Mouse (Mus musculus) MEL (cell line): ENCODE data around the gene Atpaf1. TPM values are rescaled to one million over a fixed set of nuclear protein-coding genes. Genes with fewer than 3 reads are reported as not detected.

Experiments
- DNase-seq: peaks from one replicate; pipeline ENCODE4 v3.0.0; 2011; ENCODE audit warnings: low read depth, low spot score
- H3K27ac ChIP-seq: 2 replicates; pipeline ENCODE4 v1.5.1; 2012; ENCODE audit warnings: low read depth, mild to moderate bottlenecking, control low read depth, low read length, moderate library complexity; ENCODE audit not compliant: control insufficient read depth
- H3K27me3 ChIP-seq, 2 experiments: fragments of 150-350 bp in 1 of 2; sonication (generic) in 1 of 2; 2 replicates each; pipeline ENCODE4 v1.6.1; 2012; ENCODE audit warnings: low read length in 2 of 2, mild to moderate bottlenecking in 2 of 2, improper control_type of control experiment in 1 of 2, moderate library complexity in 1 of 2; ENCODE audit not compliant: insufficient read depth in 2 of 2, control insufficient read depth in 1 of 2
- H3K36me3 ChIP-seq, 2 experiments: 2 replicates each; pipeline ENCODE4 v1.6.1; 2012 to 2014; ENCODE audit warnings: low read length in 2 of 2, improper control_type of control experiment in 1 of 2, inconsistent platforms in 1 of 2, mild to moderate bottlenecking in 1 of 2; ENCODE audit not compliant: insufficient read depth in 2 of 2, control insufficient read depth in 1 of 2
- H3K4me1 ChIP-seq, 2 experiments: fragments of 150-350 bp in 1 of 2; sonication (generic) in 1 of 2; 2 replicates each; pipeline ENCODE4 v1.6.1; 2012; ENCODE audit warnings: low read length in 2 of 2, improper control_type of control experiment in 1 of 2, mild to moderate bottlenecking in 1 of 2; ENCODE audit not compliant: insufficient read depth in 2 of 2, control insufficient read depth in 1 of 2
- H3K4me3 ChIP-seq, 2 experiments: fragments of 150-350 bp in 1 of 2; sonication (generic) in 1 of 2; 2 replicates each; pipeline ENCODE4 v1.5.1; 2012; ENCODE audit warnings: low read depth in 2 of 2, low read length in 2 of 2, mild to moderate bottlenecking in 2 of 2, moderate library complexity in 2 of 2, control low read depth in 1 of 2, improper control_type of control experiment in 1 of 2; ENCODE audit not compliant: control insufficient read depth in 1 of 2, insufficient read depth in 1 of 2
- H3K79me2 ChIP-seq: 2 replicates; pipeline ENCODE4 v1.6.1; 2012; ENCODE audit warnings: mild to moderate bottlenecking, low read length, moderate library complexity; ENCODE audit not compliant: control insufficient read depth, poor library complexity, insufficient read depth
- H3K9ac ChIP-seq: 2 replicates; pipeline ENCODE4 v1.6.1; 2012; ENCODE audit warnings: low read depth, mild to moderate bottlenecking, control low read depth, low read length, moderate library complexity; ENCODE audit not compliant: control insufficient read depth, poor library complexity, severe bottlenecking
- H3K9me3 ChIP-seq: fragments of 150-350 bp; sonication (generic); replicated peaks from 2 replicates; pipeline ENCODE4 v1.6.1; 2012; ENCODE audit warnings: mild to moderate bottlenecking, low read length, improper control_type of control experiment, moderate library complexity; ENCODE audit not compliant: insufficient read depth
- BHLHE40 ChIP-seq: IDR thresholded peaks from 2 replicates; pipeline ENCODE4 v1.6.1; 2012; ENCODE audit warnings: low read depth, mild to moderate bottlenecking, inconsistent platforms, low read length, improper control_type of control experiment, borderline replicate concordance
- CHD2 ChIP-seq: IDR thresholded peaks from 2 replicates; pipeline ENCODE4 v1.6.1; 2011; ENCODE audit warnings: low read length, improper control_type of control experiment
- ELF1 ChIP-seq: IDR thresholded peaks from 2 replicates; pipeline ENCODE4 v1.6.1; 2014; ENCODE audit warnings: low read depth, mild to moderate bottlenecking, inconsistent platforms, low read length, improper control_type of control experiment, moderate library complexity
- EP300 ChIP-seq, 2 experiments: IDR thresholded peaks; 2 replicates each; pipeline ENCODE4 v1.6.1; 2011; ENCODE audit warnings: improper control_type of control experiment in 2 of 2, low read length in 2 of 2, low read depth in 1 of 2, mild to moderate bottlenecking in 1 of 2
- ETS1 ChIP-seq: IDR thresholded peaks from 2 replicates; pipeline ENCODE4 v1.6.1; 2012; ENCODE audit warnings: low read depth, mild to moderate bottlenecking, inconsistent platforms, low read length, improper control_type of control experiment, moderate library complexity
- GABPA ChIP-seq: IDR thresholded peaks from 2 replicates; pipeline ENCODE4 v1.6.1; 2012; ENCODE audit warnings: low read depth, mild to moderate bottlenecking, inconsistent platforms, low read length, improper control_type of control experiment, moderate library complexity
- JUND ChIP-seq: IDR thresholded peaks from 2 replicates; pipeline ENCODE4 v1.6.1; 2011; ENCODE audit warnings: low read depth, mild to moderate bottlenecking, improper control_type of control experiment, low read length
- MAX ChIP-seq: IDR thresholded peaks from 2 replicates; pipeline ENCODE4 v1.6.1; 2011; ENCODE audit warnings: low read length, improper control_type of control experiment
- MAZ ChIP-seq: IDR thresholded peaks from 2 replicates; pipeline ENCODE4 v1.6.1; 2012; ENCODE audit warnings: low read depth, mild to moderate bottlenecking, inconsistent platforms, low read length, improper control_type of control experiment
- MXI1 ChIP-seq: IDR thresholded peaks from 2 replicates; pipeline ENCODE4 v1.6.1; 2011; ENCODE audit warnings: mild to moderate bottlenecking, low read depth, low read length, improper control_type of control experiment
- MYC ChIP-seq: IDR thresholded peaks from 2 replicates; pipeline ENCODE4 v1.6.1; 2011; ENCODE audit warnings: low read depth, mild to moderate bottlenecking, low read length, improper control_type of control experiment, moderate library complexity
- NELFE ChIP-seq: IDR thresholded peaks from 2 replicates; pipeline ENCODE4 v1.6.1; 2011; ENCODE audit warnings: low read depth, low read length, improper control_type of control experiment
- POLR2A ChIP-seq, 2 experiments: IDR thresholded peaks; 2 replicates each; pipeline ENCODE4 v1.6.1; 2011 to 2012; ENCODE audit warnings: low read length in 2 of 2, mild to moderate bottlenecking in 2 of 2, control low read depth in 1 of 2, improper control_type of control experiment in 1 of 2, low read depth in 1 of 2, moderate library complexity in 1 of 2; ENCODE audit not compliant: control insufficient read depth in 1 of 2, insufficient read depth in 1 of 2, poor library complexity in 1 of 2
- POLR2AphosphoS5 ChIP-seq: IDR thresholded peaks from 2 replicates; pipeline ENCODE4 v1.6.1; 2012; ENCODE audit warnings: low read depth, borderline replicate concordance, mild to moderate bottlenecking, inconsistent platforms, low read length, moderate library complexity, mixed read lengths
- RAD21 ChIP-seq: IDR thresholded peaks from 2 replicates; pipeline ENCODE4 v1.6.1; 2011; ENCODE audit warnings: mild to moderate bottlenecking, low read depth, low read length, improper control_type of control experiment
- SIN3A ChIP-seq: IDR thresholded peaks from 2 replicates; pipeline ENCODE4 v1.6.1; 2012; ENCODE audit warnings: low read length, improper control_type of control experiment, inconsistent platforms
- SMC3 ChIP-seq: IDR thresholded peaks from 2 replicates; pipeline ENCODE4 v1.6.1; 2011; ENCODE audit warnings: low read depth, low read length, improper control_type of control experiment
- TAL1 ChIP-seq: IDR thresholded peaks from 2 replicates; pipeline ENCODE4 v1.6.1; 2012; ENCODE audit warnings: mild to moderate bottlenecking, inconsistent platforms, low read length, moderate library complexity, mixed read lengths
- TCF12 ChIP-seq: IDR thresholded peaks from 2 replicates; pipeline ENCODE4 v1.6.1; 2014; ENCODE audit warnings: low read depth, mild to moderate bottlenecking, inconsistent platforms, low read length, improper control_type of control experiment, moderate library complexity
- UBTF ChIP-seq: IDR thresholded peaks from 2 replicates; pipeline ENCODE4 v1.6.1; 2012; ENCODE audit warnings: low read depth, mild to moderate bottlenecking, inconsistent platforms, low read length, improper control_type of control experiment, moderate library complexity, borderline replicate concordance; ENCODE audit not compliant: insufficient read depth
- USF1 ChIP-seq: IDR thresholded peaks from 2 replicates; pipeline ENCODE4 v1.6.1; 2014; ENCODE audit warnings: low read depth, mild to moderate bottlenecking, inconsistent platforms, low read length, improper control_type of control experiment, moderate library complexity
- USF2 ChIP-seq, 2 experiments: IDR thresholded peaks; 2 replicates each; pipeline ENCODE4 v1.6.1; 2011 to 2012; ENCODE audit warnings: improper control_type of control experiment in 2 of 2, low read length in 2 of 2, borderline replicate concordance in 1 of 2, inconsistent platforms in 1 of 2, low read depth in 1 of 2, mild to moderate bottlenecking in 1 of 2; ENCODE audit not compliant: insufficient read depth in 1 of 2
- ZC3H11A ChIP-seq: IDR thresholded peaks from 2 replicates; pipeline ENCODE4 v1.6.1; 2012; ENCODE audit warnings: low read depth, mild to moderate bottlenecking, inconsistent platforms, low read length, improper control_type of control experiment
- polyA plus RNA-seq, 2 experiments: library from polyadenylated mRNA; stranded (reverse) in 1 of 2; unstranded in 1 of 2; fragments of >175 nt in 1 of 2; fragments of >200 nt in 1 of 2; gene quantifications; 2 replicates each; pipeline versions ENCODE4 v1.2.1 to v1.2.4; 2012; ENCODE audit warnings: low replicate concordance in 2 of 2, low read depth in 1 of 2; ENCODE audit not compliant: insufficient read length in 2 of 2, insufficient read depth in 1 of 2, missing spikeins in 1 of 2
- total RNA-seq: library from RNA; depleted of rRNA; stranded (reverse); fragments of 300-350 nt; gene quantifications from 2 replicates; pipeline ENCODE4 v1.2.3, GENCODE M21; 2012

Atpaf1 gene
- total and polyA plus RNA-seq, 3 experiments: 23.4 to 24.5 TPM; not detected in 1

DNA sequence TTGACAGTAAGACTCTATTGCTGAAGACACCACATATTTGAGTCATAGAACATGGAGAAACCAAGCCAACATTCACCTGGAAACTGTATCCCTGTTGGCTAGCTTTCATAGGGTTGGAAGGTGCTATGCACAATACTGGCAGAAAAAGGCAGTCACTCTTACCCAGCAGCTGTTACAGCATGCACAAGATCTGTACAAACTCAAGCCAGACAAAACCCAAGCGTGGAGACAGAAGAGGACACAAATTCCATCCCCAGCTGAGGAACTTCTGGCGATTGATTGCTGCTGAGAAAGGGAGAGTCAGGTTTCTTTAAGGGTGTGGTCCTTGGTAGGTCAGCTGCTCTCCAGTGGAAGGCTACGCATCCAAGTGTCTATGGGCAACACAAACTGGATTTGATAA, 35.6 kb downstream of the Atpaf1 start:
- peaks cover 2 to 50% of the 10 kb centered on the region in 2 experiments for H3K36me3 ChIP-seq
- H3K4me3 ChIP-seq: no peak overlapping the region
- no peaks in the 10 kb centered on the region for H3K27me3 ChIP-seq
- TF ChIP-seq EP300 (IDR thresholded peaks at IDR 0.05; ENCODE audit: low read depth in 1 of 2, low read length in 2 of 2) (peak in 1 of 2 experiments; percentile 13; a peak in 2 of 4 replicates), JUND (no peak), USF1 (peak; percentile 21; the same call in 1 of the 2 replicates), ETS1 (peak; percentile 60; the same call in 1 of the 2 replicates), SIN3A (0 out of 2 replicates have a peak, but pooled peaks have one; percentile 25), MXI1 (0 out of 2 replicates have a peak, but pooled peaks have one; percentile 22), ZC3H11A (no peak)
- TF ChIP-seq, all 39 proteins: peak for 5
- Histone ChIP-seq H3K27ac (peak overlapping the region; percentile 37), H3K9ac (no peak overlapping the region), H3K79me2 (no peaks in the 10 kb centered on the region), H3K4me1 (peaks cover 44 to 53% of the 10 kb centered on the region in 2 experiments), H3K9me3 (no peaks in the 10 kb centered on the region)
- DNase-seq: peak; percentile 20

- no peak for TF ChIP-seq USF2 (IDR thresholded peaks at IDR 0.05; ENCODE audit: borderline replicate concordance in 1 of 2, insufficient read depth in 1 of 2, low read depth in 1 of 2, low read length in 2 of 2)
- no peak for TF ChIP-seq MAZ
- no peak for TF ChIP-seq TCF12
- no peak for TF ChIP-seq UBTF
- TF ChIP-seq GABPA: no peak
- TF ChIP-seq POLR2A (IDR thresholded peaks at IDR 0.05; ENCODE audit: control insufficient read depth in 1 of 2, insufficient read depth in 1 of 2, low read depth in 1 of 2, low read length in 2 of 2, poor library complexity in 1 of 2): no peak
- TF ChIP-seq SMC3: no peak
- TF ChIP-seq CHD2: no peak
- TF ChIP-seq TAL1: no peak
- TF ChIP-seq POLR2AphosphoS5: no peak
- TF ChIP-seq MXI1: no peak
- TF ChIP-seq MYC: no peak
- TF ChIP-seq RAD21: no peak
- no peak for TF ChIP-seq USF1
- TF ChIP-seq MAX: no peak
- TF ChIP-seq BHLHE40: no peak
- no peak for TF ChIP-seq JUND
- TF ChIP-seq ELF1: no peak
- TF ChIP-seq NELFE: no peak
- peak overlapping the region; percentile 66 for H3K27ac ChIP-seq
- no peak for DNase-seq
- H3K27me3 ChIP-seq: no peaks in the 10 kb centered on the region
- H3K4me1 ChIP-seq: peaks cover 44 to 57% of the 10 kb centered on the region in 2 experiments
- no peaks in the 10 kb centered on the region for H3K79me2 ChIP-seq
- peaks cover 0 to 56% of the 10 kb centered on the region in 2 experiments; a peak in 2 of 4 replicates for H3K36me3 ChIP-seq
- H3K9ac ChIP-seq: no peak overlapping the region
- no peak overlapping the region for H3K4me3 ChIP-seq
- no peaks in the 10 kb centered on the region for H3K9me3 ChIP-seq
Observed at GRCm38 (mm10) chr4:115820944-115821343, 36.3 kb downstream of the Atpaf1 start.
